Comparison of ENCODE assay signal across 8 mouse cellular contexts in the genomic region with DNA sequence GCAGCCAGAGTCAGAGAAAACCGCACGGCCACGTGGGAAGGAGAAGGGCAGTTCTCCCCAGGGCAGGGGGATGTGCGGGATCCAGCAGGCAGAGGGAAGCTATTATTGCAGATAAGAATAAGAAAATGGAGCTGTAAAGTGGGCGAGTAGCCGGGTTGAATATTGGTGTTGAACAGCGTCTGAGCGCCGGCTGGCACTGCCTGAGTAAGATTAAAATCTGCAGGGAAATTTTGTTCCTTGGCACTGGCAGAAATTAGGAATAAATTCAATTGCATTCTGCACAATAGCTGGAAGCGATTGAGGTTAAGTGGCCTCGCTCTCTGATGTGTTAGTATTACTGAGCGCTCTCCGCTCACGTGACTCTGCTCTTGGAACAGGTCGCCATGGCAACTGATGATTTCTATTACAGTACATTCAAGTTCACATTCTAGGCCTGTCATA. TPM values are rescaled to one million over a fixed set of nuclear protein-coding genes. Genes with fewer than 3 reads are reported as not detected.
A peak's percentile ranks its signal among the peaks of the same experiment; 100 is the strongest.
DNase-seq lines count a peak whose midpoint lies in the region; ATAC-seq lines count a peak whose summit lies in the region.

No protein-coding gene starts in this region.

- no peaks in the 10 kb centered on the region for H3K9me3 ChIP-seq in kidney, embryonic 15.5 days (replicated peaks)
- no peaks in the 10 kb centered on the region for H3K9me3 ChIP-seq in embryonic facial prominence, embryonic 13.5 days
- H3K9me3 ChIP-seq in hindbrain, embryonic 15.5 days = no peaks in the 10 kb centered on the region
- H3K9me3 ChIP-seq in neural tube, embryonic 14.5 days (ENCODE audit: control insufficient read depth, low read length) = no peaks in the 10 kb centered on the region

- intact Hi-C loops in left cerebral cortex, postnatal 25 days (cut with DNase I) = loop anchor here (2.0 to 10.0 kb wide), 2 partner anchors 46 to 1510 kb away; no protein-coding TSS in a partner anchor

- peaks cover 24% of the 10 kb centered on the region for H3K27me3 ChIP-seq in kidney, embryonic 15.5 days
- H3K27me3 ChIP-seq in embryonic facial prominence, embryonic 13.5 days = peaks cover 9% of the 10 kb centered on the region; the same call in 1 of the 2 replicates
- no peaks in the 10 kb centered on the region for H3K27me3 ChIP-seq in hindbrain, embryonic 15.5 days
- no peaks in the 10 kb centered on the region for H3K27me3 ChIP-seq in neural tube, embryonic 14.5 days (ENCODE audit: control insufficient read depth, insufficient read depth, low read length)

- H3K9ac ChIP-seq in kidney, embryonic 15.5 days = no peak overlapping the region
- H3K9ac ChIP-seq in embryonic facial prominence, embryonic 13.5 days = no peak overlapping the region; the same call in 1 of the 2 replicates
- H3K9ac ChIP-seq in hindbrain, embryonic 15.5 days = peak overlapping the region; percentile 26
- peak overlapping the region; percentile 47; the same call in 1 of the 2 replicates for H3K9ac ChIP-seq in neural tube, embryonic 14.5 days (replicated peaks; ENCODE audit: low read depth, low read length)

- H3K4me3 ChIP-seq in kidney, embryonic 15.5 days (replicated peaks) = no peak overlapping the region
- peak overlapping the region; percentile 20; the same call in 1 of the 2 replicates for H3K4me3 ChIP-seq in embryonic facial prominence, embryonic 13.5 days
- peak overlapping the region; percentile 6; the same call in 1 of the 2 replicates for H3K4me3 ChIP-seq in hindbrain, embryonic 15.5 days
- H3K4me3 ChIP-seq in neural tube, embryonic 14.5 days (ENCODE audit: low read depth, low read length) = peak overlapping the region; percentile 4; the same call in 1 of the 2 replicates

- DNase-seq in kidney, adult 8-10 months = no peak
- peak; percentile 82 to 86 for DNase-seq in left cerebral cortex, postnatal 25 days (ENCODE audit: low spot score in 2 of 2)
- DNase-seq in thymus, postnatal 4 days = no peak

- no peak for ATAC-seq in kidney, embryonic 15.5 days (replicated peaks; ENCODE audit: low FRiP score)
- 0 out of 2 replicates have a peak, but pooled peaks have one; percentile 62 for ATAC-seq in embryonic facial prominence, embryonic 13.5 days (ENCODE audit: insufficient number of reproducible peaks, insufficient read depth, low FRiP score, low TSS enrichment, low read depth)
- peak; percentile 78 for ATAC-seq in hindbrain, embryonic 15.5 days (ENCODE audit: low FRiP score, low read depth)
- ATAC-seq in neural tube, embryonic 14.5 days (ENCODE audit: low read depth) = peak; percentile 71; the same call in 1 of the 2 replicates
- ATAC-seq in inflammation-experienced regulatory T-cells, adult 6 months = no peak

- no peak overlapping the region for H3K27ac ChIP-seq in kidney, embryonic 15.5 days
- peak overlapping the region; percentile 80 for H3K27ac ChIP-seq in embryonic facial prominence, embryonic 13.5 days
- H3K27ac ChIP-seq in hindbrain, embryonic 15.5 days (replicated peaks) = peak overlapping the region; percentile 87
- peak overlapping the region; percentile 88 for H3K27ac ChIP-seq in neural tube, embryonic 14.5 days (ENCODE audit: low read depth, low read length)

- WGBS in kidney, embryonic 15.5 days = 32% methylated on average over 15 of the region's 15 CpGs
- 19% methylated on average over 15 of the region's 15 CpGs for WGBS in embryonic facial prominence, embryonic 13.5 days
- WGBS in hindbrain, embryonic 15.5 days = 14% methylated on average over 15 of the region's 15 CpGs
- WGBS in neural tube, embryonic 14.5 days = 10% methylated on average over 15 of the region's 15 CpGs

- no peaks in the 10 kb centered on the region for H3K36me3 ChIP-seq in kidney, embryonic 15.5 days
- no peaks in the 10 kb centered on the region for H3K36me3 ChIP-seq in embryonic facial prominence, embryonic 13.5 days
- no peaks in the 10 kb centered on the region for H3K36me3 ChIP-seq in hindbrain, embryonic 15.5 days
- no peaks in the 10 kb centered on the region for H3K36me3 ChIP-seq in neural tube, embryonic 14.5 days (ENCODE audit: control insufficient read depth, insufficient read depth, low read length)

- peak overlapping the region; percentile 40 for H3K4me2 ChIP-seq in kidney, embryonic 15.5 days
- peak overlapping the region; percentile 56 for H3K4me2 ChIP-seq in embryonic facial prominence, embryonic 13.5 days
- H3K4me2 ChIP-seq in hindbrain, embryonic 15.5 days = peak overlapping the region; percentile 46
- peak overlapping the region; percentile 38 for H3K4me2 ChIP-seq in neural tube, embryonic 14.5 days (ENCODE audit: low read depth, low read length)

- H3K4me1 ChIP-seq in kidney, embryonic 15.5 days = peaks cover 16% of the 10 kb centered on the region
- peaks cover 31% of the 10 kb centered on the region for H3K4me1 ChIP-seq in embryonic facial prominence, embryonic 13.5 days
- peaks cover 69% of the 10 kb centered on the region for H3K4me1 ChIP-seq in hindbrain, embryonic 15.5 days (replicated peaks)
- H3K4me1 ChIP-seq in neural tube, embryonic 14.5 days (ENCODE audit: control insufficient read depth, insufficient read depth, low read length) = peaks cover 42% of the 10 kb centered on the region

RNA-seq across cellular contexts. Expression of a gene that starts 29.4 kb away (rescaled TPM):
- 0.08 and 0.10 TPM in 2 replicates for polyA plus RNA-seq in kidney, embryonic 15.5 days (2015; fragmentation: Nextera tagmentation; extraction: Ambion mirVana)
- polyA plus RNA-seq in embryonic facial prominence, embryonic 13.5 days (2015; fragmentation: Nextera tagmentation; extraction: Ambion mirVana) = 0.14 TPM in 1 of 2 replicates, not detected in the other
- polyA plus RNA-seq in hindbrain, embryonic 15.5 days (2015; fragmentation: Nextera tagmentation; extraction: Ambion mirVana) = 2.1 TPM in 2 replicates
- under 1 TPM; 0.25 to 0.30 TPM for total RNA-seq in left cerebral cortex, postnatal 25 days (2021)
- 2.2 and 2.8 TPM in 2 replicates for polyA plus RNA-seq in neural tube, embryonic 14.5 days (2014; fragmentation: Nextera tagmentation; extraction: Ambion mirVana)
- polyA plus RNA-seq in inflammation-experienced regulatory T-cells, adult 6 months (2017; shearing (Covaris generic)) = not detected

Comparison
In these comparisons a context has a peak if more than half of its experiments do, and no peak if none do; other contexts are left out.
1. ATAC-seq: peak in embryonic facial prominence, embryonic 13.5 days (single experiment), hindbrain, embryonic 15.5 days (single experiment) and neural tube, embryonic 14.5 days (single experiment); none in kidney, embryonic 15.5 days (single experiment) and inflammation-experienced regulatory T-cells, adult 6 months (single experiment).
2. H3K9ac ChIP-seq: peak in hindbrain, embryonic 15.5 days (single experiment) and neural tube, embryonic 14.5 days (single experiment); none in kidney, embryonic 15.5 days (single experiment) and embryonic facial prominence, embryonic 13.5 days (single experiment).
3. DNase-seq: peak in left cerebral cortex, postnatal 25 days (2 of 2); none in kidney, adult 8-10 months (0 of 2) and thymus, postnatal 4 days (single experiment).
4. Peak in every context shown above with its lines, with median percentiles within 50 percentile points of each other: H3K4me2 ChIP-seq.